16 mouse cellular contexts compared by ENCODE assay signal in genomic region chr3:105697148-105697441, GRCm38 (mm10). TPM values are rescaled to one million over a fixed set of nuclear protein-coding genes. Genes with fewer than 3 reads are reported as not detected.
DNase-seq lines count a peak whose midpoint lies in the region; ATAC-seq and TF ChIP-seq lines count a peak whose summit lies in the region.
"Had no signal": no experiment of that assay in that cellular context is flagged by ENCODE, and none has a peak within 500 bp of the region (broad histone marks: within the 10 kb centered on the region; RNA-seq: fewer than 3 reads in every experiment).

No protein-coding gene starts in this region.

- no peaks in the 10 kb centered on the region for H3K36me3 ChIP-seq in heart, embryonic 10.5 days
- no peaks in the 10 kb centered on the region for H3K36me3 ChIP-seq in hindbrain, embryonic 14.5 days (replicated peaks; ENCODE audit: control insufficient read depth, insufficient read depth)
- no peaks in the 10 kb centered on the region for H3K36me3 ChIP-seq in hindbrain, postnatal 0 days (ENCODE audit: insufficient read depth, low read length)
- H3K36me3 ChIP-seq: liver, embryonic 15.5 days; neural tube, embryonic 15.5 days had no signal

- H3K9me3 ChIP-seq in heart, embryonic 10.5 days = no peaks in the 10 kb centered on the region
- H3K9me3 ChIP-seq in hindbrain, embryonic 14.5 days (ENCODE audit: control insufficient read depth, low read length) = no peaks in the 10 kb centered on the region
- no peaks in the 10 kb centered on the region for H3K9me3 ChIP-seq in hindbrain, postnatal 0 days (ENCODE audit: low read length)
- H3K9me3 ChIP-seq: liver, embryonic 15.5 days; neural tube, embryonic 15.5 days had no signal

- DNase-seq in heart, embryonic 10.5 days (ENCODE audit: low spot score) = no peak
- no peak for DNase-seq in heart, postnatal 25 days (ENCODE audit: low spot score)
- DNase-seq in left cerebral cortex, adult 2 months (ENCODE audit: extremely low spot score in 1 of 2, low spot score in 2 of 2) = no peak
- no peak for DNase-seq in left cerebral cortex, adult 9 months (ENCODE audit: low spot score in 2 of 2)
- DNase-seq in hindbrain, embryonic 14.5 days (ENCODE audit: low spot score) = no peak
- no peak for DNase-seq in hindbrain, postnatal 0 days (ENCODE audit: low spot score)
- no peak for DNase-seq in thymus, postnatal 25 days
- DNase-seq: adrenal gland, postnatal 36 days; kidney, adult 18-20 months; kidney, postnatal 14 days; right cerebral cortex, postnatal 4 days; thymus, adult 2 months had no signal

- peaks cover 16% of the 10 kb centered on the region for H3K27me3 ChIP-seq in heart, embryonic 10.5 days (ENCODE audit: insufficient read depth, poor library complexity, severe bottlenecking)
- no peaks in the 10 kb centered on the region for H3K27me3 ChIP-seq in hindbrain, embryonic 14.5 days (ENCODE audit: control insufficient read depth, insufficient read depth, low read length)
- no peaks in the 10 kb centered on the region for H3K27me3 ChIP-seq in hindbrain, postnatal 0 days (ENCODE audit: insufficient read depth, low read length)

- H3K4me2 ChIP-seq in hindbrain, embryonic 14.5 days (replicated peaks) = no peak overlapping the region
- no peak overlapping the region for H3K4me2 ChIP-seq in hindbrain, postnatal 0 days (ENCODE audit: low read depth, low read length)
- H3K4me2 ChIP-seq: liver, embryonic 15.5 days had no signal

- intact Hi-C loops in heart, postnatal 25 days (cut with DNase I) = no loop called here
- intact Hi-C loops in left cerebral cortex, adult 2 months (cut with DNase I) = no loop called here

- no peak for TF ChIP-seq CTCF in left cerebral cortex, adult 2 months (IDR thresholded peaks at IDR 0.05)
- TF ChIP-seq CTCF in hindbrain, postnatal 0 days (IDR thresholded peaks at IDR 0.05; ENCODE audit: low read depth) = no peak

- H3K4me3 ChIP-seq in heart, embryonic 10.5 days = no peak overlapping the region
- H3K4me3 ChIP-seq in left cerebral cortex, adult 2 months = no peak overlapping the region
- H3K4me3 ChIP-seq in hindbrain, embryonic 14.5 days (replicated peaks; ENCODE audit: low read length) = no peak overlapping the region
- H3K4me3 ChIP-seq in hindbrain, postnatal 0 days (ENCODE audit: low read length) = no peak overlapping the region
- H3K4me3 ChIP-seq: liver, embryonic 15.5 days; myocyte; neural tube, embryonic 15.5 days had no signal

- ATAC-seq in hindbrain, embryonic 14.5 days (ENCODE audit: low FRiP score) = 0 out of 2 replicates have a peak, but pooled peaks have one; percentile 18
- peak; percentile 58 for ATAC-seq in hindbrain, postnatal 0 days
- ATAC-seq: lung, postnatal 0 days had no signal

- peak overlapping the region; percentile 92 for H3K27ac ChIP-seq in heart, embryonic 10.5 days
- peak overlapping the region; percentile 90 for H3K27ac ChIP-seq in left cerebral cortex, adult 2 months
- H3K27ac ChIP-seq in hindbrain, embryonic 14.5 days = no peak overlapping the region
- H3K27ac ChIP-seq in hindbrain, postnatal 0 days = no peak overlapping the region
- H3K27ac ChIP-seq: liver, embryonic 15.5 days; neural tube, embryonic 15.5 days had no signal

- peaks cover 82% of the 10 kb centered on the region for H3K4me1 ChIP-seq in heart, embryonic 10.5 days
- H3K4me1 ChIP-seq in hindbrain, embryonic 14.5 days (replicated peaks; ENCODE audit: control insufficient read depth, insufficient read depth, low read length) = peaks cover 23% of the 10 kb centered on the region
- H3K4me1 ChIP-seq in hindbrain, postnatal 0 days (ENCODE audit: insufficient read depth, low read length) = peaks cover 6% of the 10 kb centered on the region; the same call in 1 of the 2 replicates

- H3K9ac ChIP-seq in hindbrain, embryonic 14.5 days = no peak overlapping the region
- H3K9ac ChIP-seq in hindbrain, postnatal 0 days (replicated peaks; ENCODE audit: low read length) = no peak overlapping the region
- H3K9ac ChIP-seq: liver, embryonic 15.5 days; neural tube, embryonic 15.5 days had no signal

- 59% methylated on average over 5 of the region's 5 CpGs for WGBS in heart, embryonic 10.5 days
- WGBS in hindbrain, embryonic 14.5 days = 60% methylated on average over 5 of the region's 5 CpGs
- 59% methylated on average over 5 of the region's 5 CpGs for WGBS in hindbrain, postnatal 0 days

RNA-seq across cellular contexts. Expression of gene Inka2, which starts 7.3 kb away (rescaled TPM):
- 1.5 and 2.4 TPM in 2 replicates for polyA plus RNA-seq in heart, embryonic 10.5 days (2016; fragmentation: Nextera tagmentation; extraction: Ambion mirVana)
- total RNA-seq in heart, postnatal 25 days (2021) = 10 to 100 TPM; 18.8 to 25.7 TPM
- total RNA-seq in left cerebral cortex, adult 2 months (2021) = 100 to 1,000 TPM; 115 to 118 TPM
- 4.6 and 5.5 TPM in 2 replicates for polyA plus RNA-seq in hindbrain, embryonic 14.5 days (2014; fragmentation: Nextera tagmentation; extraction: Ambion mirVana)
- 11.1 and 15.0 TPM in 2 replicates for total RNA-seq in hindbrain, postnatal 0 days (2014; rRNA removed)
- 5.5 and 8.5 TPM in 2 replicates for polyA plus RNA-seq in hindbrain, postnatal 0 days (2015; fragmentation: Nextera tagmentation; extraction: Ambion mirVana)

RNA-seq across cellular contexts. Expression of gene Ddx20, which starts 9.7 kb away (rescaled TPM):
- 30.5 and 37.2 TPM in 2 replicates for polyA plus RNA-seq in heart, embryonic 10.5 days (2016; fragmentation: Nextera tagmentation; extraction: Ambion mirVana)
- 10 to 100 TPM in 1 of 2 experiments, 1 to 10 TPM in 1; 9.0 to 10.2 TPM for total RNA-seq in heart, postnatal 25 days (2021)
- total RNA-seq in left cerebral cortex, adult 2 months (2021) = 10 to 100 TPM; 11.7 to 12.4 TPM
- polyA plus RNA-seq in hindbrain, embryonic 14.5 days (2014; fragmentation: Nextera tagmentation; extraction: Ambion mirVana) = 21.6 and 23.1 TPM in 2 replicates
- total RNA-seq in hindbrain, postnatal 0 days (2014; rRNA removed) = 18.1 and 23.8 TPM in 2 replicates
- 14.4 and 15.8 TPM in 2 replicates for polyA plus RNA-seq in hindbrain, postnatal 0 days (2015; fragmentation: Nextera tagmentation; extraction: Ambion mirVana)

Comparison
In these comparisons a context has a peak if more than half of its experiments do, and no peak if none do; other contexts are left out.
1. H3K27ac ChIP-seq: peak in heart, embryonic 10.5 days (single experiment) and left cerebral cortex, adult 2 months (single experiment); none in hindbrain, embryonic 14.5 days (single experiment) and hindbrain, postnatal 0 days (single experiment).